Mouse (Mus musculus) ES-E14 (cell line): ENCODE results near the gene Il1r1.

Experiments
- CHD2 ChIP-seq: IDR thresholded peaks from 2 replicates; pipeline ENCODE4 v1.6.1; 2014; ENCODE audit warnings: mild to moderate bottlenecking, low read depth, low read length, inconsistent platforms
- HCFC1 ChIP-seq: IDR thresholded peaks from 2 replicates; pipeline ENCODE4 v1.6.1; 2012; ENCODE audit warnings: low read length, inconsistent platforms, borderline replicate concordance; ENCODE audit not compliant: insufficient read depth
- MAFK ChIP-seq: IDR thresholded peaks from 2 replicates; pipeline ENCODE4 v1.6.1; 2014; ENCODE audit warnings: mild to moderate bottlenecking, low read depth, low read length, inconsistent platforms; ENCODE audit not compliant: insufficient read depth

- TF ChIP-seq MAFK, result no peak
- TF ChIP-seq HCFC1, result no peak
- TF ChIP-seq CHD2, result no peak
Observed at GRCm38 (mm10) chr1:40311625-40312024, 86.7 kb downstream of the Il1r1 start.
